24 mouse cellular contexts compared by ENCODE assay signal in the genomic region with DNA sequence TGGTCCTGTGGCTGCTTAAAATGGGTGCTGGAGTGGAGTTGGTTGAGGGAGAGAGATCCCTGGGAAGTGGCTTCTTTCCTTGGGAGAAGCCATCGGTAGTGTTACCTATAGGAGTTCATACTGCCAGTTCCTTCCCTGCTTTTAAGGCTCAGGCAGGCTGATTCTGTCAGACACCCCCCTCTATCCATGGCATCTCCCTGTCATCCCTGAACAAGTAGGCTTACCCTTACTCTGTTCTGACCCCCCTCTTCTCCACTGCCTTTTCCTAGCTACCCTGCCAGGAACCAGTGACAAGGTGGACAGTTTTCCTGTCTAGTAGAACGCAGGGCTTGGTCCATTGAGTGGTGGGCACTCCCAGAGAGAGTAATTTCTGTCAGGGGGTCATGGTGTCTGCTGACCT. TPM values are rescaled to one million over a fixed set of nuclear protein-coding genes. Genes with fewer than 3 reads are reported as not detected.
"Had no signal": no experiment of that assay in that cellular context is flagged by ENCODE, and none has a peak within 500 bp of the region (broad histone marks: within the 10 kb centered on the region; RNA-seq: fewer than 3 reads in every experiment).

No protein-coding gene starts in this region.

- DNase-seq: kidney, postnatal 25 days; lung, adult 18-20 months; lung, postnatal 10 days; lung, postnatal 36 days; thymus, adult 18-20 months; thymus, postnatal 36 days had no signal

- H3K27ac ChIP-seq: kidney, postnatal 0 days; layer of hippocampus, adult 2 months; limb, embryonic 13.5 days; lung, embryonic 15.5 days; midbrain, embryonic 13.5 days had no signal

- H3K9ac ChIP-seq: lung, embryonic 15.5 days had no signal

- H3K9me3 ChIP-seq: limb, embryonic 10.5 days; limb, embryonic 13.5 days; lung, embryonic 15.5 days; megakaryocyte, embryonic 14.5 days; midbrain, embryonic 10.5 days; midbrain, embryonic 13.5 days had no signal

- H3K27me3 ChIP-seq: lung, embryonic 15.5 days had no signal

RNA-seq across cellular contexts. Expression of a gene that starts 15.2 kb away (rescaled TPM):
- total RNA-seq: layer of hippocampus, adult 2 months; layer of hippocampus, postnatal 25 days; left cerebral cortex, adult 18-20 months; left cerebral cortex, postnatal 25 days; liver, adult 2 months; monocyte, adult 5-6 weeks had no signal
- polyA plus RNA-seq: liver, adult 2 months; midbrain, embryonic 13.5 days; midbrain, embryonic 16.5 days; neural tube, embryonic 11.5 days; neural tube, embryonic 14.5 days; spleen, adult 2 months; testis, adult 2 months had no signal

RNA-seq across cellular contexts. Expression of a gene that starts 60.0 kb away (rescaled TPM):
- total RNA-seq: layer of hippocampus, adult 2 months; layer of hippocampus, postnatal 25 days; left cerebral cortex, adult 18-20 months; left cerebral cortex, postnatal 25 days; monocyte, adult 5-6 weeks had no signal
- polyA plus RNA-seq: midbrain, embryonic 13.5 days; midbrain, embryonic 16.5 days; neural tube, embryonic 14.5 days had no signal
